Mouse (Mus musculus): ENCODE data around the gene Med15. TPM values are rescaled to one million over a fixed set of nuclear protein-coding genes. Genes with fewer than 3 reads are reported as not detected.
A peak's percentile ranks its signal among the peaks of the same experiment; 100 is the strongest.
"Not testable (repeated sequence)": the region's sequence is repeated elsewhere in the genome, so short reads cannot be mapped to it uniquely, and the experiment has no call there.

Gene Med15
- polyA plus RNA-seq, 1 experiment from 2014 or later: 47.5 TPM

GRCm38 (mm10) chr16:17742810-17743209, 10.1 kb upstream of the Med15 start:
- Histone ChIP-seq H3K4me3 (ENCODE audit: low read depth, low read length) (no peak overlapping the region), H3K27ac (ENCODE audit: low read length) (no peak overlapping the region), H3K36me3 (ENCODE audit: control insufficient read depth, insufficient read depth, low read length) (no peaks in the 10 kb centered on the region), H3K9me3 (replicated peaks; ENCODE audit: control insufficient read depth, low read length, poor library complexity, severe bottlenecking) (peaks cover 4% of the 10 kb centered on the region), H3K27me3 (ENCODE audit: control insufficient read depth, insufficient read depth, low read depth, low read length) (no peaks in the 10 kb centered on the region), H3K4me2 (ENCODE audit: low read length) (no peak overlapping the region), H3K9ac (ENCODE audit: low read depth, low read length) (no peak overlapping the region), H3K4me1 (ENCODE audit: control insufficient read depth, insufficient read depth, low read length) (no peaks in the 10 kb centered on the region)
- 71% methylated on average over 1 of the region's 1 CpGs for WGBS
- ATAC-seq: no peak

DNA sequence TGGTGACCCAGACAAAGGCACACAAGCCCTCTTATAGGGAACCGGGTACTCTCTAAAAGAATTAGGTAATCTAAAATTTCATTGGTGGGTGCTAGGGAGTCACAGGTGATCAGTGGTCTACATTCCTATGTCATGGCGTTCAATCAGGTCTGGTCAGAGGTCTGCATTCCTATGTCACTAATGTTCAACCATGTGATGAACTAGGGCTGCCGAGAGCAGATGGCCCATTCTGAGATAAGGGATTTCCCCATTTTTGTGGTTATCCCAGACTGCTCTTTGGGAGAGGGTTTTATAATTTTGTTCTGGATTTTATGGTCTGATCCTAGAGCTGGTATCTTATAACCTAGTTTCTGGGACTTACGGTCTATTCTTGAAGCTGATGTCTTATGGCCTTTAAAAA, 7.4 kb upstream of the Med15 start:
- no peaks in the 10 kb centered on the region for H3K27me3 ChIP-seq (ENCODE audit: control insufficient read depth, insufficient read depth, low read depth, low read length)
- 91% methylated on average over 4 of the region's 4 CpGs for WGBS
- no peak overlapping the region for H3K27ac ChIP-seq (ENCODE audit: low read length)
- H3K4me1 ChIP-seq (ENCODE audit: control insufficient read depth, insufficient read depth, low read length): no peaks in the 10 kb centered on the region
- no peak overlapping the region for H3K4me2 ChIP-seq (ENCODE audit: low read length)
- H3K4me3 ChIP-seq (ENCODE audit: low read depth, low read length): no peak overlapping the region
- no peaks in the 10 kb centered on the region for H3K9me3 ChIP-seq (replicated peaks; ENCODE audit: control insufficient read depth, low read length, poor library complexity, severe bottlenecking)
- H3K36me3 ChIP-seq (ENCODE audit: control insufficient read depth, insufficient read depth, low read length): no peaks in the 10 kb centered on the region
- ATAC-seq: no peak
- H3K9ac ChIP-seq (ENCODE audit: low read depth, low read length): no peak overlapping the region

DNA sequence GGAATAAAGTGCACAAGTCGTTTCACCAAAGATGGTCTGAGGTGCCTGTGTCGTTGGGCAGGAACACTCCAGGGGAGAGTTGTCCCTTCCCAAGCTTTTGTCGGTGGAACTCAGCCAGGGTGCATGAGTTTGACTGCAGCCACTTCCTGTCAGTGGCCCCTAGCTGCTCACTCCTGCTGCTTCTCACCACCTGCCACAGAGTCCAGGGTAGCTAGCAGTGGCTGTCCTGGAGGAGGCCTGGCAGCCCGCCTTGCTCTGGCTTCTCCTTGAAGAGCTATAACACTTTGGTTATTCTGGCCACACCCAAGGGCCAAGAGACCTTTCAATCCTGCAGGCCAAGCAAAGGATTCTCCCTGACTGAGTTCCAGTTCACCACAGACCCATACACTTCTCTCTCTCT, 3.5 kb upstream of the Med15 start:
- H3K4me2 ChIP-seq (ENCODE audit: low read length): no peak overlapping the region
- 68% methylated on average over 4 of the region's 4 CpGs for WGBS
- no peaks in the 10 kb centered on the region for H3K36me3 ChIP-seq (ENCODE audit: control insufficient read depth, insufficient read depth, low read length)
- no peak for ATAC-seq
- H3K4me1 ChIP-seq (ENCODE audit: control insufficient read depth, insufficient read depth, low read length): no peaks in the 10 kb centered on the region
- no peak overlapping the region for H3K27ac ChIP-seq (ENCODE audit: low read length)
- H3K27me3 ChIP-seq (ENCODE audit: control insufficient read depth, insufficient read depth, low read depth, low read length): no peaks in the 10 kb centered on the region
- H3K4me3 ChIP-seq (ENCODE audit: low read depth, low read length): no peak overlapping the region
- H3K9me3 ChIP-seq (replicated peaks; ENCODE audit: control insufficient read depth, low read length, poor library complexity, severe bottlenecking): no peaks in the 10 kb centered on the region
- H3K9ac ChIP-seq (ENCODE audit: low read depth, low read length): no peak overlapping the region

GRCm38 (mm10) chr16:17734872-17735271, 2.2 kb upstream of the Med15 start:
- ATAC-seq; H3K27ac ChIP-seq (ENCODE audit: low read length); H3K4me1 ChIP-seq (ENCODE audit: control insufficient read depth, insufficient read depth, low read length); H3K36me3 ChIP-seq (ENCODE audit: control insufficient read depth, insufficient read depth, low read length); H3K4me3 ChIP-seq (ENCODE audit: low read depth, low read length); H3K9ac ChIP-seq (ENCODE audit: low read depth, low read length); H3K4me2 ChIP-seq (ENCODE audit: low read length); H3K9me3 ChIP-seq (replicated peaks; ENCODE audit: control insufficient read depth, low read length, poor library complexity, severe bottlenecking); H3K27me3 ChIP-seq (ENCODE audit: control insufficient read depth, insufficient read depth, low read depth, low read length): not testable (repeated sequence)
- 86% methylated on average over 6 of the region's 6 CpGs for WGBS

DNA sequence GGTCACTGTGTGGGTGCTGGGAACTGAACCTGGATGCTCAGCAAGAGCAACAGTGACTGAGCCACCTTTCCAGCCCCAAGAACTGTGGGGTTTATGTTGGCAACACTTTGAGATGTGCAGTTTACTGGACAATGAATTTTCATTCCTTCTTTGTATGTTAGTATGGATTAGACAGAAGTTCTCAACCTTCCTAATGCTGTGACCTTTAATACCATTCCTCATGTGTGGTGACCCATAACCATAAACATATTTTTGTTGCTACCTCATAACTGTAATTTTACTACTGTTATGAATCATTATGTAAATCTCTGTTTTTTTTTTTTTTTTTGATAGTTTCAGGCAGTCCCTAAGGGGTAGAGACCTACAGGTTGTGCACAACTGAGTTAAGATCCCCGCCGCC, 955 bp upstream of the Med15 start:
- no peak overlapping the region for H3K27ac ChIP-seq (ENCODE audit: low read length)
- no peaks in the 10 kb centered on the region for H3K9me3 ChIP-seq (replicated peaks; ENCODE audit: control insufficient read depth, low read length, poor library complexity, severe bottlenecking)
- H3K27me3 ChIP-seq (ENCODE audit: control insufficient read depth, insufficient read depth, low read depth, low read length): no peaks in the 10 kb centered on the region
- peak overlapping the region; percentile 15; the same call in 1 of the 2 replicates for H3K4me3 ChIP-seq (ENCODE audit: low read depth, low read length)
- WGBS: 64% methylated on average over 2 of the region's 2 CpGs
- no peaks in the 10 kb centered on the region for H3K4me1 ChIP-seq (ENCODE audit: control insufficient read depth, insufficient read depth, low read length)
- no peak overlapping the region for H3K9ac ChIP-seq (ENCODE audit: low read depth, low read length)
- ATAC-seq: no peak
- H3K4me2 ChIP-seq (ENCODE audit: low read length): peak overlapping the region; percentile 39
- H3K36me3 ChIP-seq (ENCODE audit: control insufficient read depth, insufficient read depth, low read length): no peaks in the 10 kb centered on the region

DNA sequence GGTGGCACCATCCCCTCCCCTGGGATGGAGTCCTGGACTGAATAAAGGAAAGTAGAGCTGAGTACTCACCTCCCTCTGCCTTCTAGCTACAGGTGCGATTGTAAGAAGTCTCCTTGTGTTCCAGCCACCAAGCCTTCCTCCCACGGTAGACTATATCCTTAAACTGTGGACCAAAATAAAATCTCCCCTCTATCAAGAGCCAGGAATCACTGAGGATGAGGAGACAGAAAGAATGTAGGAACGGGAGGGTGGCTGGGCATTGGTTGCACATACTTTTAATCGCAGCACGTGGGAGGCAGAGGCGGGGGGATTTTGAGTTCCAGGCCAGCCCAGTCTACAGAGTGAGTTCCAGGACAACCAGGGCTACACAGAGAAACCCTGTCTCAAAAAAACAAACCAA, 260 bp downstream of the Med15 start:
- 81% methylated on average over 6 of the region's 6 CpGs for WGBS
- Histone ChIP-seq H3K9ac (ENCODE audit: low read depth, low read length) (no peak overlapping the region), H3K4me1 (ENCODE audit: control insufficient read depth, insufficient read depth, low read length) (no peaks in the 10 kb centered on the region), H3K36me3 (ENCODE audit: control insufficient read depth, insufficient read depth, low read length) (no peaks in the 10 kb centered on the region), H3K4me3 (ENCODE audit: low read depth, low read length) (no peak overlapping the region), H3K27me3 (ENCODE audit: control insufficient read depth, insufficient read depth, low read depth, low read length) (no peaks in the 10 kb centered on the region), H3K4me2 (ENCODE audit: low read length) (no peak overlapping the region), H3K27ac (ENCODE audit: low read length) (no peak overlapping the region), H3K9me3 (replicated peaks; ENCODE audit: control insufficient read depth, low read length, poor library complexity, severe bottlenecking) (no peaks in the 10 kb centered on the region)
- ATAC-seq: no peak

DNA sequence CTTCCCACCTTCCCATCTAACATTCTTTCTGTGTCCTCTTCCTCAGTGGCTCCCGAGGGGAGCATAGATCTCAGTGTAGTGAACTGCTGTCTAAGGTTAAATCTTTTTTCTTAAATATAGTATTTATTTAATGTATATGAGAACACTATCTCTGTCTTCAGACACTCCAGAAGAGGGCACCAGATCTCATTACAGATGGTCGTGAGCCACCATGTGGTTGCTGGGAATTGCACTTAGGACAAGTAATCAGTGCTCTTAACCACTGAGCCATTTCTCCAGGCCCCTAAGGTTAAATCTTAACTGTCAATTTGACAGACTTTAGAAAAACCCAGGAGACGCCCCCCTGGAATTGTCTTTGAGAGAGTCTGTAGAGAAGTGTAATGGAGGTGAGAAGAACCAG, 670 bp downstream of the Med15 start:
- H3K4me3 ChIP-seq (ENCODE audit: low read depth, low read length): no peak overlapping the region
- no peak overlapping the region for H3K9ac ChIP-seq (ENCODE audit: low read depth, low read length)
- 44% methylated on average over 3 of the region's 3 CpGs for WGBS
- no peaks in the 10 kb centered on the region for H3K9me3 ChIP-seq (replicated peaks; ENCODE audit: control insufficient read depth, low read length, poor library complexity, severe bottlenecking)
- no peak overlapping the region for H3K27ac ChIP-seq (ENCODE audit: low read length)
- no peak overlapping the region for H3K4me2 ChIP-seq (ENCODE audit: low read length)
- no peaks in the 10 kb centered on the region for H3K27me3 ChIP-seq (ENCODE audit: control insufficient read depth, insufficient read depth, low read depth, low read length)
- no peak for ATAC-seq
- H3K36me3 ChIP-seq (ENCODE audit: control insufficient read depth, insufficient read depth, low read length): no peaks in the 10 kb centered on the region
- H3K4me1 ChIP-seq (ENCODE audit: control insufficient read depth, insufficient read depth, low read length): no peaks in the 10 kb centered on the region

- H3K36me3 ChIP-seq (ENCODE audit: control insufficient read depth, insufficient read depth, low read length): no peaks in the 10 kb centered on the region
- H3K4me1 ChIP-seq (ENCODE audit: control insufficient read depth, insufficient read depth, low read length): no peaks in the 10 kb centered on the region
- no peaks in the 10 kb centered on the region for H3K27me3 ChIP-seq (ENCODE audit: control insufficient read depth, insufficient read depth, low read depth, low read length)
- H3K4me3 ChIP-seq (ENCODE audit: low read depth, low read length): no peak overlapping the region
- ATAC-seq: no peak
- H3K27ac ChIP-seq (ENCODE audit: low read length): no peak overlapping the region
- no peak overlapping the region for H3K4me2 ChIP-seq (ENCODE audit: low read length)
- H3K9ac ChIP-seq (ENCODE audit: low read depth, low read length): no peak overlapping the region
- no peaks in the 10 kb centered on the region for H3K9me3 ChIP-seq (replicated peaks; ENCODE audit: control insufficient read depth, low read length, poor library complexity, severe bottlenecking)
Measured at GRCm38 (mm10) chr16:17729974-17730373, 2.7 kb downstream of the Med15 start.

DNA sequence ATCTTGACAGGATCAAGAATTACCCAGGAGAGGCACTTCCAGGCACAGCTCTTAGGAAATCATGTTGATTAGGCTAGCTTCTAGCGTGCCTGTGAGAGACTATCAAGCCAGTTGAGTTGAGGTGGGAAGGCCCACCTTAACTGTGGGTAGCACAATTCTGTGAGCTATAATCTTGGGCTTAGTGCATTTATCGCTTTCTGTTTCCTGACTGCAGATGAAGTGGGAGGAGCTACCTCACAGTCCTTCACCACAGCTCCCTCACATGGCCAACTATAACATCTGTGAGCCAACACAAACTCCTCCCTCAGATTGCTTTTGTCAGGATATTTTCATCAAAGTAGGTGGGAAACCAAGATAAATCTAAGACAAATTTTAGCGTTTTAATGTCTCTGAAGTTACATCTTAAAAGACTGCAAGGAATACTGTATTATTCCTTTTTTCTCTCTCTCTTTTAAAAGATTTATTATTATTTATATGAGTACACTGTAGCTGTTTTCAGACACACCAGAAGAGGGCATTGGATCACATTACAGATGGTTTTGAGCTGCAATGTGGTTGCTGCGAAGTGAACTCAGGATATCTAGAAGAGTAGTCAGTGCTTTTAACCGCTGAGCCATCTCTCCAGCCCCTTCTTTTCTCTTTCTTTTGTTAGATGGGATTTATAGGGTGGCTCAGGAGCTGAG, 5.4 kb downstream of the Med15 start:
- Histone ChIP-seq H3K36me3 (ENCODE audit: control insufficient read depth, insufficient read depth, low read length) (no peaks in the 10 kb centered on the region), H3K4me1 (ENCODE audit: control insufficient read depth, insufficient read depth, low read length) (no peaks in the 10 kb centered on the region), H3K27me3 (ENCODE audit: control insufficient read depth, insufficient read depth, low read depth, low read length) (no peaks in the 10 kb centered on the region), H3K4me3 (ENCODE audit: low read depth, low read length) (no peak overlapping the region), H3K9ac (ENCODE audit: low read depth, low read length) (no peak overlapping the region), H3K4me2 (ENCODE audit: low read length) (0 out of 2 replicates have a peak overlapping the region, but pooled peaks have one; percentile 12), H3K27ac (ENCODE audit: low read length) (no peak overlapping the region), H3K9me3 (replicated peaks; ENCODE audit: control insufficient read depth, low read length, poor library complexity, severe bottlenecking) (no peaks in the 10 kb centered on the region)
- 16% methylated on average over 5 of the region's 5 CpGs for WGBS
- ATAC-seq: no peak
